Mouse (Mus musculus): ENCODE data around the gene Ier3.

- TF ChIP-seq POLR2A (IDR thresholded peaks at IDR 0.05; ENCODE audit: low read depth, low read length) (no peak), CTCF (IDR thresholded peaks at IDR 0.05; ENCODE audit: extremely low read depth, insufficient read length, insufficient replicate concordance, low read depth, low read length) (no peak)
Observed at GRCm38 (mm10) chr17:35792837-35793236, 28.6 kb upstream of the Ier3 start.
